Mouse (Mus musculus) cortical plate, adult 2 months (tissue): ENCODE measurements around the gene Krt86. TPM values are rescaled to one million over a fixed set of nuclear protein-coding genes. Genes with fewer than 3 reads are reported as not detected.

Experiments used
- H3K27ac ChIP-seq: fragments of 200-500 bp; 2 replicates; pipeline ENCODE4 v1.5.1; 2012; ENCODE audit warnings: low read length, control low read depth, inconsistent platforms; ENCODE audit not compliant: insufficient read depth
- H3K4me1 ChIP-seq: fragments of 200-500 bp; 2 replicates; pipeline ENCODE4 v1.6.1; 2011; ENCODE audit warnings: low read length; ENCODE audit not compliant: control insufficient read depth, insufficient read depth
- H3K4me3 ChIP-seq: fragments of 200-500 bp; 2 replicates; pipeline ENCODE4 v1.5.1; 2011; ENCODE audit warnings: mild to moderate bottlenecking, low read length, control low read depth; ENCODE audit not compliant: insufficient read depth
- CTCF ChIP-seq: fragments of 200-500 bp; IDR thresholded peaks from 2 replicates; pipeline ENCODE4 v1.5.1; 2011; ENCODE audit warnings: mild to moderate bottlenecking, control low read depth, low read length; ENCODE audit not compliant: insufficient read depth; ENCODE audit errors: extremely low read depth
- POLR2A ChIP-seq: fragments of 200-500 bp; IDR thresholded peaks from 2 replicates; pipeline ENCODE4 v1.6.1; 2011; ENCODE audit warnings: mild to moderate bottlenecking, low read length, control low read depth; ENCODE audit not compliant: insufficient read depth; ENCODE audit errors: extremely low read depth
- polyA plus RNA-seq: library from polyadenylated mRNA; depleted of rRNA; stranded (reverse); fragments of >200 nt; gene quantifications from 2 replicates; pipeline ENCODE4 v1.2.3, GENCODE M21; 2012; rRNA removed

Krt86 gene
- not detected in 2 replicates for polyA plus RNA-seq

GRCm38 (mm10) chr15:101472952-101473528 lies at the start of gene Krt86:
Gene Krt86 (plus strand): TSS chr15:101473478.
- Histone ChIP-seq H3K4me3 (no peak within 1 kb of the TSS), H3K4me1 (no peaks in the 10 kb centered on the region), H3K27ac (no peak within 1 kb of the TSS)
- TF ChIP-seq CTCF (no peak), POLR2A (no peak)

GRCm38 (mm10) chr15:101424914-101425313 lies 48.4 kb upstream of the Krt86 start:
- Histone ChIP-seq H3K27ac (no peak overlapping the region), H3K4me1 (no peaks in the 10 kb centered on the region), H3K4me3 (no peak overlapping the region)
- TF ChIP-seq POLR2A = no peak
- no peak for TF ChIP-seq CTCF

DNA sequence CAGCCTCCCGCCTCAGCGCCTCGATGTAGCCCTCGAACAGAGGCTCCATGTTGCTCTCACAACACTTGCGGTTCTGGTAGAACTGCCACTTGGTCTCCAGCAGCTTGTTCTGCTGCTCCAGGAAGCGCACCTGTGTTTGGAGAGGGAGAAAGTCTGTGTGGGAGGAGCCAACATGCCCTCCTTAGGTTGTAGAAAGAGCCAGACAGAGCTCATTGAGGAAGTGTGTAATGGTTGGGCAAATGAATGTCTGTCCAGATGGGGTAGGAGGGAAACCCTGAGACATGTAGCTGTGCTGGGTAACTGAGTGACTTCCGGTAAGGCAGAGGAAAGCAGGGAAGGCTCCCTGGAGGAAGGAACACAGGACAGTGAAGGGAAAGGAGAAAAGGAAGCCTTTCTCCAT lies 36.7 kb upstream of the Krt86 start:
- H3K4me3 ChIP-seq = no peak overlapping the region
- TF ChIP-seq CTCF (no peak), POLR2A (no peak)
- no peaks in the 10 kb centered on the region; the same call in 1 of the 2 replicates for H3K4me1 ChIP-seq
- no peak overlapping the region for H3K27ac ChIP-seq

GRCm38 (mm10) chr15:101438555-101438954 lies 34.7 kb upstream of the Krt86 start, which contains the start of gene Krt87:
Gene Krt87 (minus strand): TSS chr15:101438804.
- no peak for TF ChIP-seq CTCF
- TF ChIP-seq POLR2A = no peak
- no peak within 1 kb of the TSS for H3K27ac ChIP-seq
- no peak within 1 kb of the TSS for H3K4me3 ChIP-seq
- H3K4me1 ChIP-seq = no peaks in the 10 kb centered on the region; the same call in 1 of the 2 replicates

GRCm38 (mm10) chr15:101440837-101441236 lies 32.4 kb upstream of the Krt86 start:
- Histone ChIP-seq H3K27ac (no peak overlapping the region), H3K4me1 (no peaks in the 10 kb centered on the region; the same call in 1 of the 2 replicates), H3K4me3 (no peak overlapping the region)
- TF ChIP-seq POLR2A (no peak), CTCF (no peak)

DNA sequence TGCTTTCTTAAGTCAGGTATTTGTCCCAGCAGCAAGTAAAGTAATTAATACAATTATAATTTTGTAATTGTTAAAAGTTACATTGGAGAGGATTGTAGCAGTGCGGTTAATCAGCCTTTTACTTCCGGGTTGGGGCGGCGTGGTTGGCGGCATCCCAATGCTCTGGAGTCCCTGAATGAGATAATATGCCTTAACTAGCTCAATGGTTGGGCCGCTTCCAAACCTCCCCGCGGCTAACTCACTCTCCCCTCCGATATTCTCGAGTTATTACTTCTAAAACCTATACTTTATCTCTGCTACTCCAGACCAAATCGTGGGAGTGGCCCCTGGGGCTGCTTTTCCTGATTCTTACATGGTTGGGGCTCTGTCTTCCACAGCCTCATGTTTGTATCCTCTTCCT lies 26.7 kb upstream of the Krt86 start:
- Histone ChIP-seq H3K4me1 (no peaks in the 10 kb centered on the region), H3K27ac (no peak overlapping the region), H3K4me3 (no peak overlapping the region)
- TF ChIP-seq POLR2A = no peak
- no peak for TF ChIP-seq CTCF

- no peak within 1 kb of the TSS for H3K4me3 ChIP-seq
- H3K4me1 ChIP-seq = no peaks in the 10 kb centered on the region
- no peak within 1 kb of the TSS for H3K27ac ChIP-seq
- TF ChIP-seq POLR2A = no peak
- TF ChIP-seq CTCF = no peak
Measured at GRCm38 (mm10) chr15:101447444-101447843, 25.8 kb upstream of the Krt86 start, which contains the start of gene Krt88. Gene Krt88 (plus strand): TSS chr15:101447744.

DNA sequence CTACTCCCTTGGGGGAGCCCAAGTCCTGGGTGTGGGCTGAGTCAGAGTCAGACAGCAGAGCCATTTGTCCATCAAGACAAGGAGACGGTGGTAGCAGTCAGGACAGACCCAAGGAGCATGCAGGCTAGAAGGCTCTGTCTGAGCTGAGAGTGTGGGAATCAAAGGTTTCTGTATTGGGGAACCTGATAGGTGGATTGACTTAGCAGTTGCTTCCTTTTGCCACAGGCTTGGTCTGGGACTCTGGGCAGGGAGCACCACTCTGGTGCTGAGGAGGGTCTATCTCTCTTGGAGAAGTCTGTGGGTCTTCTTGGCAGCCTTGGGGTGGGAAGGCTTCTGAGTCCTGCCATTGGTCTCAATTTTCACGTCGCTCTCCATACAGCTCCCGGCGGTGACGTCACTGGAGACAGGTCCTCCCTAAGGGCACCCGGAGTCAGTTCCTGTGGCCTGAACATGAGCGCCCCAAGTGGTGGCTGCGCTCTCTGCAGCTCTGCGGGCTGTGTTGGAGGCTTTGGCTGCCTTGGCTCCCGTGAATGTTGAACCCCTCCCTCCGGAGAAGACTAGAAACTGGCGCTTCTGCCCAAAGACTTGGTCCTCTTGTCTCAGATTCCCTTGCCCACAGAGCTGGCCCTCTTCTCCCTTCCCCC lies 20.1 kb upstream of the Krt86 start:
- no peak overlapping the region for H3K27ac ChIP-seq
- H3K4me1 ChIP-seq = no peaks in the 10 kb centered on the region
- no peak for TF ChIP-seq POLR2A
- peak; percentile 54 for TF ChIP-seq CTCF
- no peak overlapping the region for H3K4me3 ChIP-seq

GRCm38 (mm10) chr15:101454774-101455173 lies 18.5 kb upstream of the Krt86 start:
- Histone ChIP-seq H3K27ac (no peak overlapping the region), H3K4me1 (no peaks in the 10 kb centered on the region), H3K4me3 (no peak overlapping the region)
- TF ChIP-seq CTCF (no peak), POLR2A (no peak)

DNA sequence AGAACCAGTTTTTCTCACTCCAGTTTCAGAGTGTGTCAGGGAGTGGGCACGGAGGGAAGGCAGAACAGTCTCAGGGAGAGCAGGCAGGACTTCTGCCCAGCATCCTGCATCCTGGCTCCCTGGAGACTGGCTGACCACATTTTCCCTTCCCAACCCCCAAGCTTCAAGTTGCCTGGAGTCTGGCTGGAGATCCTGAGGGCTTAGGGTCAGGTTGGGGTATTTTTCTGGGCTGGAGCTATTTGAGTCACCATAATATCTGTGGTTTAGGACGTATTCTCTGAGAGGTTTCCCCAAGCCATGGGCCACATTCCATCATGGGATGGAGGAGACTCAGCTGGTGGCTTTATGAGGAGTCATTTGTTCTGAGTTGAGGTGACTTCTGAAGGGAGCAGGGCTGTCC lies 18.0 kb upstream of the Krt86 start:
- Histone ChIP-seq H3K4me1 (no peaks in the 10 kb centered on the region), H3K27ac (no peak overlapping the region), H3K4me3 (no peak overlapping the region)
- no peak for TF ChIP-seq CTCF
- no peak for TF ChIP-seq POLR2A

DNA sequence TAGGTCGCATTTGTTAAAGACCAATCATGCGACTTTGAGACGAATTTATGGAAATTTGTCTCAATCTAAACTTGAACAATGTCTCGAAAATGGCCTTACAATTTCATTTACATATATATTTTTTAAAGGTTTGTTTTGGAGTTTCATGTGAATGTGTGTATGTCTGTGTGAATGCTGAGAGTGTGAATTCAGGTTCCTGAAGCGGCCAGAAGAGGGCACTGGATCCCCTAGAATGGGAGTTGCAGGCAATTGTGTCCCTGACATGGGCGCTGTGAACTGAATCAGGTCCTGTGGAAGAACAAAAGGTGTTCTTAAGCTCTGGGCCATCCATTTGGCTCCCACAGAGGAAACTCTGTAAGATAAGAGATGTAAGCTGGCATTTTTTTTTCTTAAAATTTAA lies 17.4 kb upstream of the Krt86 start:
- Histone ChIP-seq H3K4me3 (no peak overlapping the region), H3K27ac (no peak overlapping the region), H3K4me1 (no peaks in the 10 kb centered on the region)
- TF ChIP-seq CTCF = no peak
- TF ChIP-seq POLR2A = no peak
